In the genomic region with DNA sequence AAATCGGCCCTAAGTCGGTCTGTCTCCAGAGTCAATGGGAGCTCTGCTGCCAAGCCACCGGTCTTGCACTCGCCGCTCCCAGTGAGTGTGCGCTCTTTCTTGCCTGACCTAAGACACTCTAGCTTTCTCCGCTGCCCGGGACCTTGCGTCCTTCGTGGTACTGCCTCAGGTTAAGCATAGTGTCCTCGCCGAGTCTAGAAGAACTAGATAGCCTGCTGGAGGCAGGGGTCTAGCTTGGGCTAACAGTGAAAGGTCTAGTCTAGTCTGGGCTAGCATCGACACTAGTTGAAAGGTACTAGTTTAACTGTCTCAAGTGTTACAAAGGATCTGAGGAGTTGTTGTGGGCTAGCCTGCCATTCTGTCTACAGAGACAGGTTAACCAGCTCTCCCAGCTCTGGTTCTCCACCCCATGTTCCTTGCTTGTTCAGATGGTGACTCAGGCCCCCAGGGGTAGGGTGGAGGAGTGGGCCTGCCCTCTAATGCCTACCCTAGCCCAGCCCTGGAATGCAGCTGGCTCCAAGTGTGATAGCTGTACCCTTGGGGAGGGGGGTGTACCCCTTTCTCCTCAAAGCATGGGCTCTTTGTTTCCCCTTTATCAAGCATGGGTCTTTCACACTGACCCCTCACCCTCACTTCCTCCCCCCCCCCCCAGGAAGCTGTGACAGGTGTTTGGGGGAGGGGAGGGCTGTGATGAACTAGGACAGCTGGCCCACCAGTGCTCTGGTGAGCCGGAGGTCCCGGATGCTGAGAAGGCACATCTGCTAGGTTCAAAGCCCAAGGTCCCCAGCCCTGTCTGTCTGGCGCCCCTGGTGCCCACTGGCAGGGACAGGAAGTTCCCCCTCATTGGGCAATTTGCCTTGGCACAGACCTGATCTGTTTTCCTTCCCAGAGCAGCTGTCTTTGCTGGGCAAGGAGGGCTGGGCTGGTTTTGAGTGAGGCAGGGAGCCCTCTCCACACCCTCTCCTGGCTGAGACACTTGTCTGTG, we compare ENCODE assay signal across 7 mouse cellular contexts. TPM values are rescaled to one million over a fixed set of nuclear protein-coding genes. Genes with fewer than 3 reads are reported as not detected.
DNase-seq lines count a peak whose midpoint lies in the region; ATAC-seq and TF ChIP-seq lines count a peak whose summit lies in the region.

A gene (minus strand): TSS at position 934 of the 985 bp plus-strand sequence.

- H3K4me1 ChIP-seq in bone marrow, adult 2 months (ENCODE audit: control insufficient read depth, insufficient read depth, low read length): peaks cover 3% of the 10 kb centered on the region; the same call in 1 of the 2 replicates
- H3K4me1 ChIP-seq in hindbrain, embryonic 13.5 days (replicated peaks): peaks cover 53% of the 10 kb centered on the region

- peaks cover 41% of the 10 kb centered on the region for H3K79me2 ChIP-seq in macrophage (ENCODE audit: inconsistent target)

- H3K36me3 ChIP-seq in hindbrain, embryonic 13.5 days: peaks cover 20% of the 10 kb centered on the region
- 0 out of 2 replicates have a peak, but pooled peaks cover 6% of the 10 kb centered on the region for H3K36me3 ChIP-seq in macrophage (ENCODE audit: inconsistent target)

- H3K9me3 ChIP-seq in hindbrain, embryonic 13.5 days: no peaks in the 10 kb centered on the region

- DNase-seq in MN1 (ENCODE audit: low spot score): peak; percentile 91
- peak; percentile 54 to 64 for DNase-seq in frontal cortex, postnatal 36 days (ENCODE audit: low spot score in 2 of 2)
- DNase-seq in left cerebral cortex, adult 2 months (ENCODE audit: extremely low spot score in 1 of 2, low spot score in 2 of 2): peak; percentile 43 to 68
- DNase-seq in right cerebral cortex, postnatal 25 days: peak; percentile 52

- H3K9ac ChIP-seq in hindbrain, embryonic 13.5 days: peak within 1 kb of the TSS; percentile 85

- H3K27ac ChIP-seq in bone marrow, adult 2 months (ENCODE audit: control insufficient read depth, insufficient read depth, low read depth, low read length, poor library complexity): peak within 1 kb of the TSS; percentile 66
- peak within 1 kb of the TSS; percentile 97 for H3K27ac ChIP-seq in hindbrain, embryonic 13.5 days
- peak within 1 kb of the TSS; percentile 80 for H3K27ac ChIP-seq in left cerebral cortex, adult 2 months
- H3K27ac ChIP-seq in macrophage: peak within 1 kb of the TSS; percentile 73

- H3K4me2 ChIP-seq in hindbrain, embryonic 13.5 days: peak within 1 kb of the TSS; percentile 95

- under 1% methylated on average over 16 of the region's 16 CpGs for WGBS in bone marrow, adult 2 months
- WGBS in hindbrain, embryonic 13.5 days: 0% methylated on average over 16 of the region's 16 CpGs
- WGBS in macrophage (ENCODE audit: missing documents): under 1% methylated on average over 16 of the region's 16 CpGs

- peak; percentile 28; the same call in 1 of the 2 replicates for TF ChIP-seq POLR2A in bone marrow, adult 2 months (IDR thresholded peaks at IDR 0.05; ENCODE audit: borderline replicate concordance, control insufficient read depth, low read depth, low read length)

- no peak for ATAC-seq in hindbrain, embryonic 13.5 days (ENCODE audit: low FRiP score)

- 0 out of 2 replicates have a peak, but pooled peaks cover 7% of the 10 kb centered on the region for H3K27me3 ChIP-seq in hindbrain, embryonic 13.5 days

- intact Hi-C loops in left cerebral cortex, adult 2 months (cut with DNase I): loop anchor here (5.0 kb wide), 1 partner anchor 34 kb away; a partner anchor contains a TSS

- peak; percentile 52; the same call in 1 of the 2 replicates for TF ChIP-seq CTCF in bone marrow, adult 2 months (IDR thresholded peaks at IDR 0.05; ENCODE audit: control insufficient read depth, insufficient read depth, low read length)
- peak; percentile 30 for TF ChIP-seq CTCF in left cerebral cortex, adult 2 months (IDR thresholded peaks at IDR 0.05)

- H3K4me3 ChIP-seq in bone marrow, adult 2 months (replicated peaks; ENCODE audit: control insufficient read depth, low read depth, low read length): peak within 1 kb of the TSS; percentile 67
- H3K4me3 ChIP-seq in hindbrain, embryonic 13.5 days: peak within 1 kb of the TSS; percentile 68
- H3K4me3 ChIP-seq in left cerebral cortex, adult 2 months: peak within 1 kb of the TSS; percentile 92
- peak within 1 kb of the TSS; percentile 89 for H3K4me3 ChIP-seq in macrophage (ENCODE audit: inconsistent target)

RNA-seq across cellular contexts. Expression of the gene that starts here (rescaled TPM):
- polyA plus RNA-seq in bone marrow, adult 2 months (2011; ENCODE audit: insufficient read depth, insufficient read length, low replicate concordance, missing spikeins): 9.7 and 14.6 TPM in 2 replicates
- polyA plus RNA-seq in hindbrain, embryonic 13.5 days (2015; fragmentation: Nextera tagmentation; extraction: Ambion mirVana): 11.5 and 11.7 TPM in 2 replicates
- 10 to 100 TPM; 11.1 to 12.1 TPM for total RNA-seq in left cerebral cortex, adult 2 months (2021)
- 100 to 1,000 TPM in 11 of 26 experiments, 10 to 100 TPM in 15; 62.5 to 333 (median 91.9) TPM for total RNA-seq in macrophage (2018; cell fraction: chromatin; rRNA removed)
- 10 to 100 TPM in 24 of 26 experiments, 1 to 10 TPM in 2; 7.6 to 22.0 (median 14.4) TPM for total RNA-seq in macrophage (2018; cell fraction: cytosol; rRNA removed)
- total RNA-seq in macrophage (2018; cell fraction: nucleus; rRNA removed): 100 to 1,000 TPM in 2 of 26 experiments, 10 to 100 TPM in 24; 23.3 to 148 (median 41.0) TPM
- 15.2 to 25.2 TPM (median 24.8 TPM) in 3 replicates for polyA plus RNA-seq in macrophage (2018)
